Mouse (Mus musculus) forebrain, embryonic 14.5 days (tissue): Measurements from ENCODE around the gene Rnaseh1. TPM values are rescaled to one million over a fixed set of nuclear protein-coding genes. Genes with fewer than 3 reads are reported as not detected.

Experiments used
- microRNA-seq: library from miRNA; unstranded; fragments of <30 nt; microRNA quantifications from one replicate; pipeline ENCODE4, GENCODE M21; 2016
- polyA plus RNA-seq: library from polyadenylated mRNA; unstranded; fragments of >200 nt; fragmentation: Nextera tagmentation; extraction: Ambion mirVana; gene quantifications from 2 replicates; pipeline ENCODE4 v1.2.1, GENCODE M21; 2014

Rnaseh1 gene
- polyA plus RNA-seq, 1 experiment from 2014 or later = 26.1 TPM

Small RNA genes within 50 kb of the gene (microRNA-seq; reads per million reads assigned to microRNA genes)
- not detected for gene Mir6937

Other genes starting within 250 kb of the Rnaseh1 start
- not detected in 2 replicates for gene Dcdc2c, start 97.2 kb upstream of the Rnaseh1 start, polyA plus RNA-seq
- gene Allc, start 67.1 kb upstream of the Rnaseh1 start, polyA plus RNA-seq = not detected in 2 replicates
- 0.33 and 0.56 TPM in 2 replicates for gene Colec11, start 26.2 kb upstream of the Rnaseh1 start, polyA plus RNA-seq
- 690 and 790 TPM in 2 replicates for gene Rps7, start 13.6 kb upstream of the Rnaseh1 start, polyA plus RNA-seq
- gene Adi1, start 25.6 kb downstream of the Rnaseh1 start, polyA plus RNA-seq = 43.6 and 44.8 TPM in 2 replicates
- 38.4 and 43.2 TPM in 2 replicates for gene Trappc12, start 100.9 kb downstream of the Rnaseh1 start, polyA plus RNA-seq
- 80.9 and 87.5 TPM in 2 replicates for gene Eipr1, start 102.2 kb downstream of the Rnaseh1 start, polyA plus RNA-seq